Mouse (Mus musculus): ENCODE measurements around the gene Ptpn1.

The Ptpn1 gene

GRCm38 (mm10) chr2:167931985-167932726 is at the start of gene Ptpn1:
Ptpn1 (plus strand) TSS chr2:167932057.
- peak; percentile 94 for DNase-seq (ENCODE audit: low read depth, low spot score)

- DNase-seq (ENCODE audit: low read depth, low spot score): no peak
Measured at GRCm38 (mm10) chr2:167886485-167886884, 45.4 kb upstream of the Ptpn1 start.

GRCm38 (mm10) chr2:167887516-167888347 is 44.1 kb upstream of the Ptpn1 start:
- DNase-seq (ENCODE audit: low read depth, low spot score): no peak

- no peak for DNase-seq (ENCODE audit: low read depth, low spot score)
Measured at GRCm38 (mm10) chr2:167888834-167889233, 43.0 kb upstream of the Ptpn1 start.

GRCm38 (mm10) chr2:167889886-167890285 is 42.0 kb upstream of the Ptpn1 start:
- no peak for DNase-seq (ENCODE audit: low read depth, low spot score)

- DNase-seq (ENCODE audit: low read depth, low spot score): no peak
Measured at GRCm38 (mm10) chr2:167891908-167892307, 39.9 kb upstream of the Ptpn1 start.

GRCm38 (mm10) chr2:167893680-167894079 is 38.2 kb upstream of the Ptpn1 start:
- DNase-seq (ENCODE audit: low read depth, low spot score): no peak

GRCm38 (mm10) chr2:167894948-167895372 is 36.9 kb upstream of the Ptpn1 start:
- peak; percentile 32 for DNase-seq (ENCODE audit: low read depth, low spot score)

GRCm38 (mm10) chr2:167897896-167898295 is 34.0 kb upstream of the Ptpn1 start:
- DNase-seq (ENCODE audit: low read depth, low spot score): no peak

GRCm38 (mm10) chr2:167899989-167900421 is 31.9 kb upstream of the Ptpn1 start:
- DNase-seq (ENCODE audit: low read depth, low spot score): no peak

- DNase-seq (ENCODE audit: low read depth, low spot score): no peak
Measured at GRCm38 (mm10) chr2:167902116-167902703, 29.6 kb upstream of the Ptpn1 start.

GRCm38 (mm10) chr2:167903242-167903952 is 28.5 kb upstream of the Ptpn1 start:
- no peak for DNase-seq (ENCODE audit: low read depth, low spot score)

- DNase-seq (ENCODE audit: low read depth, low spot score): no peak
Measured at GRCm38 (mm10) chr2:167904621-167905367, 27.1 kb upstream of the Ptpn1 start.

GRCm38 (mm10) chr2:167905561-167905960 is 26.3 kb upstream of the Ptpn1 start:
- no peak for DNase-seq (ENCODE audit: low read depth, low spot score)

- no peak for DNase-seq (ENCODE audit: low read depth, low spot score)
Measured at GRCm38 (mm10) chr2:167906729-167907128, 25.1 kb upstream of the Ptpn1 start.

- DNase-seq (ENCODE audit: low read depth, low spot score): no peak
Measured at GRCm38 (mm10) chr2:167909531-167910177, 22.2 kb upstream of the Ptpn1 start.

GRCm38 (mm10) chr2:167910178-167910540 is 21.7 kb upstream of the Ptpn1 start:
- DNase-seq (ENCODE audit: low read depth, low spot score): no peak

GRCm38 (mm10) chr2:167911511-167911910 is 20.3 kb upstream of the Ptpn1 start:
- no peak for DNase-seq (ENCODE audit: low read depth, low spot score)

- no peak for DNase-seq (ENCODE audit: low read depth, low spot score)
Measured at GRCm38 (mm10) chr2:167919081-167919480, 12.8 kb upstream of the Ptpn1 start.

GRCm38 (mm10) chr2:167920041-167920440 is 11.8 kb upstream of the Ptpn1 start:
- DNase-seq (ENCODE audit: low read depth, low spot score): no peak

All from brain, embryonic 18.5 days (tissue).